Mouse (Mus musculus): Measurements from ENCODE around the gene Gm1673.

Gm1673 gene

GRCm38 (mm10) chr5:33997829-33998504 is 14.7 kb downstream of the Gm1673 start:
- DNase-seq, result no peak

GRCm38 (mm10) chr5:33998505-33998877 is 15.3 kb downstream of the Gm1673 start:
- DNase-seq, result no peak

- no peak for DNase-seq
These were observed 16.3 kb downstream of the Gm1673 start for GRCm38 (mm10) chr5:33999466-34000090.

GRCm38 (mm10) chr5:34000809-34001208 is 17.6 kb downstream of the Gm1673 start:
- DNase-seq, result no peak

GRCm38 (mm10) chr5:34001401-34001800 is 18.2 kb downstream of the Gm1673 start:
- no peak for DNase-seq

- no peak for DNase-seq
These were observed 19.4 kb downstream of the Gm1673 start for GRCm38 (mm10) chr5:34002636-34003035.

GRCm38 (mm10) chr5:34004618-34005017 is 21.4 kb downstream of the Gm1673 start:
- DNase-seq, result no peak

- no peak for DNase-seq
These were observed 23.6 kb downstream of the Gm1673 start for GRCm38 (mm10) chr5:34006832-34007231.

- DNase-seq, result no peak
These were observed 24.2 kb downstream of the Gm1673 start for GRCm38 (mm10) chr5:34007392-34007941.

- DNase-seq, result no peak
These were observed 31.4 kb downstream of the Gm1673 start for GRCm38 (mm10) chr5:34014652-34015051.

GRCm38 (mm10) chr5:34018968-34019367 is 35.7 kb downstream of the Gm1673 start:
- DNase-seq, result no peak

GRCm38 (mm10) chr5:34030101-34030500 is 46.9 kb downstream of the Gm1673 start:
- no peak for DNase-seq

- no peak for DNase-seq
These were observed 47.8 kb downstream of the Gm1673 start for GRCm38 (mm10) chr5:34031022-34031421.

GRCm38 (mm10) chr5:34032520-34032919 is 49.3 kb downstream of the Gm1673 start:
- no peak for DNase-seq

All from thymus, postnatal 36 days (tissue).